Mouse (Mus musculus) layer of hippocampus, postnatal 10 days (tissue): ENCODE data around the gene Tmed4. TPM values are rescaled to one million over a fixed set of nuclear protein-coding genes. Genes with fewer than 3 reads are reported as not detected.
"Not testable (repeated sequence)": the region's sequence is repeated elsewhere in the genome, so short reads cannot be mapped to it uniquely, and the experiment has no call there.

Experiments used
- DNase-seq, 2 experiments: peaks; one replicate each; pipeline ENCODE4 v3.0.0; 2021; ENCODE audit warnings: low spot score in 2 of 2
- total RNA-seq, 2 experiments: library from RNA; stranded (reverse); gene quantifications; 2 replicates each; pipeline ENCODE4 v1.2.3; 2021

The Tmed4 gene
- total RNA-seq, 2 experiments from 2014 or later = 67.6 to 73.7 TPM

GRCm38 (mm10) chr11:6275094-6275484, 419 bp upstream of the Tmed4 start:
- no peak for DNase-seq

GRCm38 (mm10) chr11:6273607-6274006, 1.1 kb downstream of the Tmed4 start:
- DNase-seq = no peak

- DNase-seq = peak; percentile 89 to 91
Measured at GRCm38 (mm10) chr11:6267320-6268254, 7.1 kb downstream of the Tmed4 start, which contains the start of gene Ddx56. Ddx56 (minus strand) TSS chr11:6267772.

GRCm38 (mm10) chr11:6266621-6267020, 8.0 kb downstream of the Tmed4 start:
- DNase-seq = no peak

- DNase-seq = peak; percentile 80 to 83
Measured at GRCm38 (mm10) chr11:6261434-6262082, 13.1 kb downstream of the Tmed4 start.

- no peak for DNase-seq
Measured at GRCm38 (mm10) chr11:6259413-6259812, 15.3 kb downstream of the Tmed4 start.

- DNase-seq = no peak
Measured at GRCm38 (mm10) chr11:6256490-6257072, 18.1 kb downstream of the Tmed4 start.

- DNase-seq = not testable (repeated sequence)
Measured at GRCm38 (mm10) chr11:6254602-6255001, 20.1 kb downstream of the Tmed4 start.

GRCm38 (mm10) chr11:6252824-6253223, 21.8 kb downstream of the Tmed4 start:
- no peak for DNase-seq

GRCm38 (mm10) chr11:6252248-6252647, 22.4 kb downstream of the Tmed4 start:
- DNase-seq = no peak

- no peak for DNase-seq
Measured at GRCm38 (mm10) chr11:6244707-6245106, 30.0 kb downstream of the Tmed4 start.

- no peak for DNase-seq
Measured at GRCm38 (mm10) chr11:6233025-6233424, 41.6 kb downstream of the Tmed4 start.

GRCm38 (mm10) chr11:6230012-6230411, 44.7 kb downstream of the Tmed4 start, which contains the start of gene Npc1l1:
Npc1l1 (minus strand) TSS chr11:6230143.
- no peak for DNase-seq

GRCm38 (mm10) chr11:6224541-6225229, 50.0 kb downstream of the Tmed4 start:
- no peak for DNase-seq

- DNase-seq = no peak
Measured at GRCm38 (mm10) chr11:6222187-6222586, 52.5 kb downstream of the Tmed4 start.

Other genes with a start within 250 kb of the Tmed4 start
- 100 to 1,000 TPM; 808 to 852 TPM for gene Camk2b, start 208.5 kb downstream of the Tmed4 start, total RNA-seq
- not detected for gene A730071L15Rik, start 74.8 kb downstream of the Tmed4 start, total RNA-seq
- 100 to 1,000 TPM; 114 to 118 TPM for gene Nudcd3, start 74.5 kb downstream of the Tmed4 start, total RNA-seq
- gene Npc1l1, start 44.7 kb downstream of the Tmed4 start, total RNA-seq = under 1 TPM; 0.13 to 0.25 TPM
- 10 to 100 TPM; 48.8 to 50.9 TPM for gene Ddx56, start 7.1 kb downstream of the Tmed4 start, total RNA-seq
- gene Ogdh, start 16.8 kb upstream of the Tmed4 start, total RNA-seq = 100 to 1,000 TPM; 218 to 231 TPM
- 100 to 1,000 TPM; 149 to 163 TPM for gene Zmiz2, start 114.2 kb upstream of the Tmed4 start, total RNA-seq
- gene Ppia, start 140.6 kb upstream of the Tmed4 start, total RNA-seq = 1,000 to 10,000 TPM; 2,229 to 2,426 TPM
- gene H2afv, start 169.6 kb upstream of the Tmed4 start, total RNA-seq = 10 to 100 TPM; 48.5 to 53.6 TPM
- gene Purb, start 201.0 kb upstream of the Tmed4 start, total RNA-seq = 100 to 1,000 TPM; 249 to 250 TPM
- gene Myo1g, start 246.1 kb upstream of the Tmed4 start, total RNA-seq = under 1 TPM; 0.25 to 0.49 TPM